Mouse (Mus musculus): Measurements from ENCODE around the gene Plpp1. TPM values are rescaled to one million over a fixed set of nuclear protein-coding genes. Genes with fewer than 3 reads are reported as not detected.

Plpp1 gene
- polyA plus RNA-seq, 1 experiment from 2014 or later = 19.5 TPM

GRCm38 (mm10) chr13:112910434-112910833 is 109.8 kb downstream of the Plpp1 start:
- 90% methylated on average over 4 of the region's 4 CpGs for WGBS
- Histone ChIP-seq H3K4me1 (ENCODE audit: control insufficient read depth, insufficient read depth, low read length) (no peaks in the 10 kb centered on the region), H3K36me3 (ENCODE audit: control insufficient read depth, insufficient read depth, low read length) (no peaks in the 10 kb centered on the region; the same call in 1 of the 2 replicates), H3K4me2 (ENCODE audit: low read depth) (no peak overlapping the region), H3K27me3 (ENCODE audit: control insufficient read depth, insufficient read depth, low read length) (no peaks in the 10 kb centered on the region), H3K9me3 (ENCODE audit: control insufficient read depth, low read length) (no peaks in the 10 kb centered on the region), H3K4me3 (ENCODE audit: low read depth, low read length) (no peak overlapping the region), H3K9ac (ENCODE audit: low read length) (no peak overlapping the region), H3K27ac (ENCODE audit: low read depth, low read length) (no peak overlapping the region)
- no peak for DNase-seq (ENCODE audit: low spot score)
- no peak for ATAC-seq (ENCODE audit: insufficient read depth, low FRiP score, low TSS enrichment)

Other genes starting within 250 kb of the Plpp1 start
- gene Il31ra, start 206.4 kb upstream of the Plpp1 start, polyA plus RNA-seq (2014; fragmentation: Nextera tagmentation; extraction: Ambion mirVana) = 0.13 TPM in 1 of 2 replicates, not detected in the other
- 0.30 and 1.0 TPM in 2 replicates for gene Ddx4, start 148.3 kb upstream of the Plpp1 start, polyA plus RNA-seq (2014; fragmentation: Nextera tagmentation; extraction: Ambion mirVana)
- gene Slc38a9, start 140.0 kb upstream of the Plpp1 start, polyA plus RNA-seq (2014; fragmentation: Nextera tagmentation; extraction: Ambion mirVana) = 17.6 and 18.9 TPM in 2 replicates
- 105 TPM in 2 replicates for gene Mtrex, start 126.6 kb downstream of the Plpp1 start, polyA plus RNA-seq (2014; fragmentation: Nextera tagmentation; extraction: Ambion mirVana)
- gene Dhx29, start 126.7 kb downstream of the Plpp1 start, polyA plus RNA-seq (2014; fragmentation: Nextera tagmentation; extraction: Ambion mirVana) = 31.9 and 32.7 TPM in 2 replicates
- 0.12 and 0.50 TPM in 2 replicates for gene Ccno, start 187.0 kb downstream of the Plpp1 start, polyA plus RNA-seq (2014; fragmentation: Nextera tagmentation; extraction: Ambion mirVana)
- not detected in 2 replicates for gene Mcidas, start 193.1 kb downstream of the Plpp1 start, polyA plus RNA-seq (2014; fragmentation: Nextera tagmentation; extraction: Ambion mirVana)
- 0.16 TPM in 1 of 2 replicates, not detected in the other for gene Cdc20b, start 234.3 kb downstream of the Plpp1 start, polyA plus RNA-seq (2014; fragmentation: Nextera tagmentation; extraction: Ambion mirVana)
- gene Gpx8, start 245.6 kb downstream of the Plpp1 start, polyA plus RNA-seq (2014; fragmentation: Nextera tagmentation; extraction: Ambion mirVana) = 95.2 and 101 TPM in 2 replicates

All from neural tube, embryonic 11.5 days (tissue).